24 mouse cellular contexts compared by ENCODE assay signal in genomic region chr11:100820047-100820446, GRCm38 (mm10). TPM values are rescaled to one million over a fixed set of nuclear protein-coding genes. Genes with fewer than 3 reads are reported as not detected.
DNase-seq lines count a peak whose midpoint lies in the region; ATAC-seq and TF ChIP-seq lines count a peak whose summit lies in the region.
"Had no signal": no experiment of that assay in that cellular context is flagged by ENCODE, and none has a peak within 500 bp of the region (broad histone marks: within the 10 kb centered on the region; RNA-seq: fewer than 3 reads in every experiment).

No protein-coding gene starts in this region.

- no peak for ATAC-seq in forebrain, postnatal 0 days
- no peak for ATAC-seq in forebrain, embryonic 16.5 days
- ATAC-seq in G1E (ENCODE audit: extremely low read depth, insufficient number of reproducible peaks, low FRiP score, poor library complexity, severe bottlenecking), result no peak
- ATAC-seq in embryonic facial prominence, embryonic 11.5 days (replicated peaks; ENCODE audit: insufficient number of reproducible peaks, low FRiP score, low TSS enrichment, low read depth), result no peak
- no peak for ATAC-seq in limb, embryonic 11.5 days (ENCODE audit: insufficient number of reproducible peaks, low FRiP score, low TSS enrichment, low read depth)
- ATAC-seq in midbrain, embryonic 14.5 days (ENCODE audit: low FRiP score, low TSS enrichment), result no peak
- ATAC-seq: hindbrain, embryonic 16.5 days; midbrain, embryonic 15.5 days had no signal

- H3K27me3 ChIP-seq in forebrain, postnatal 0 days (ENCODE audit: insufficient read depth, low read length), result no peaks in the 10 kb centered on the region; the same call in 1 of the 2 replicates
- H3K27me3 ChIP-seq in forebrain, embryonic 16.5 days (replicated peaks; ENCODE audit: control insufficient read depth, insufficient read depth, low read length), result peaks cover 10% of the 10 kb centered on the region; the same call in 1 of the 2 replicates
- no peaks in the 10 kb centered on the region for H3K27me3 ChIP-seq in G1E (ENCODE audit: insufficient read depth, low read length)
- H3K27me3 ChIP-seq in embryonic facial prominence, embryonic 11.5 days (ENCODE audit: control insufficient read depth, insufficient read depth, low read length), result no peaks in the 10 kb centered on the region
- no peaks in the 10 kb centered on the region for H3K27me3 ChIP-seq in limb, embryonic 11.5 days (ENCODE audit: control insufficient read depth, insufficient read depth, low read length)
- H3K27me3 ChIP-seq in midbrain, embryonic 14.5 days (ENCODE audit: control insufficient read depth, insufficient read depth, low read length), result no peaks in the 10 kb centered on the region
- H3K27me3 ChIP-seq: heart, embryonic 15.5 days; megakaryocyte, embryonic 14.5 days; midbrain, embryonic 15.5 days had no signal

- DNase-seq in forebrain, postnatal 0 days, result peak; percentile 32
- no peak for DNase-seq in G1E (ENCODE audit: low spot score)
- DNase-seq in embryonic facial prominence, embryonic 11.5 days (ENCODE audit: low spot score), result peak; percentile 85
- peak; percentile 61 for DNase-seq in limb, embryonic 11.5 days (ENCODE audit: low spot score)
- no peak for DNase-seq in adrenal gland, postnatal 14 days
- no peak for DNase-seq in spleen, postnatal 14 days (ENCODE audit: low spot score in 2 of 2)
- no peak for DNase-seq in midbrain, embryonic 14.5 days
- DNase-seq: cerebellum, postnatal 14 days; heart, adult 11 months; kidney, adult 11 months; right cerebral cortex, postnatal 25 days had no signal

- H3K27ac ChIP-seq in forebrain, postnatal 0 days (ENCODE audit: low read depth, low read length), result no peak overlapping the region
- no peak overlapping the region for H3K27ac ChIP-seq in forebrain, embryonic 16.5 days (ENCODE audit: low read length)
- H3K27ac ChIP-seq in embryonic facial prominence, embryonic 11.5 days (replicated peaks; ENCODE audit: low read depth, low read length), result no peak overlapping the region
- no peak overlapping the region for H3K27ac ChIP-seq in limb, embryonic 11.5 days (replicated peaks; ENCODE audit: low read depth, low read length)
- H3K27ac ChIP-seq in midbrain, embryonic 14.5 days (replicated peaks; ENCODE audit: low read depth, low read length), result no peak overlapping the region
- H3K27ac ChIP-seq: heart, embryonic 15.5 days; midbrain, embryonic 15.5 days had no signal

- WGBS in forebrain, postnatal 0 days, result 44% methylated on average over 8 of the region's 8 CpGs
- WGBS in forebrain, embryonic 16.5 days, result 57% methylated on average over 8 of the region's 8 CpGs
- WGBS in embryonic facial prominence, embryonic 11.5 days, result 52% methylated on average over 8 of the region's 8 CpGs
- WGBS in limb, embryonic 11.5 days, result 28% methylated on average over 8 of the region's 8 CpGs
- 82% methylated on average over 8 of the region's 8 CpGs for WGBS in midbrain, embryonic 14.5 days

- H3K4me2 ChIP-seq in forebrain, postnatal 0 days (ENCODE audit: low read depth), result no peak overlapping the region
- H3K4me2 ChIP-seq in forebrain, embryonic 16.5 days (ENCODE audit: low read length), result no peak overlapping the region
- H3K4me2 ChIP-seq in embryonic facial prominence, embryonic 11.5 days (ENCODE audit: low read depth, low read length), result no peak overlapping the region
- no peak overlapping the region for H3K4me2 ChIP-seq in limb, embryonic 11.5 days (ENCODE audit: low read depth, severe bottlenecking)
- no peak overlapping the region for H3K4me2 ChIP-seq in midbrain, embryonic 14.5 days (ENCODE audit: low read length)
- H3K4me2 ChIP-seq: heart, embryonic 15.5 days; midbrain, embryonic 15.5 days had no signal

- TF ChIP-seq CTCF in forebrain, postnatal 0 days (IDR thresholded peaks at IDR 0.05; ENCODE audit: low read depth), result no peak
- no peak for TF ChIP-seq CTCF in G1E (IDR thresholded peaks at IDR 0.05; ENCODE audit: low read depth, low read length)

- H3K9ac ChIP-seq in forebrain, postnatal 0 days, result no peak overlapping the region
- H3K9ac ChIP-seq in forebrain, embryonic 16.5 days (replicated peaks; ENCODE audit: low read depth, low read length), result no peak overlapping the region
- H3K9ac ChIP-seq in embryonic facial prominence, embryonic 11.5 days (replicated peaks; ENCODE audit: low read length), result no peak overlapping the region
- no peak overlapping the region for H3K9ac ChIP-seq in limb, embryonic 11.5 days (ENCODE audit: low read length)
- H3K9ac ChIP-seq in midbrain, embryonic 14.5 days (replicated peaks; ENCODE audit: low read length), result no peak overlapping the region
- H3K9ac ChIP-seq: heart, embryonic 15.5 days; midbrain, embryonic 15.5 days had no signal

- H3K9me3 ChIP-seq in forebrain, postnatal 0 days (ENCODE audit: low read length), result no peaks in the 10 kb centered on the region
- H3K9me3 ChIP-seq in forebrain, embryonic 16.5 days (ENCODE audit: control insufficient read depth, low read length), result no peaks in the 10 kb centered on the region
- H3K9me3 ChIP-seq in G1E (replicated peaks), result no peaks in the 10 kb centered on the region
- no peaks in the 10 kb centered on the region for H3K9me3 ChIP-seq in embryonic facial prominence, embryonic 11.5 days (replicated peaks; ENCODE audit: control insufficient read depth, low read length)
- no peaks in the 10 kb centered on the region for H3K9me3 ChIP-seq in limb, embryonic 11.5 days (ENCODE audit: control insufficient read depth, low read length)
- no peaks in the 10 kb centered on the region for H3K9me3 ChIP-seq in midbrain, embryonic 14.5 days (ENCODE audit: control insufficient read depth, low read length)
- H3K9me3 ChIP-seq: heart, embryonic 15.5 days; megakaryocyte, embryonic 14.5 days; midbrain, embryonic 15.5 days had no signal

- no peaks in the 10 kb centered on the region for H3K4me1 ChIP-seq in forebrain, postnatal 0 days (ENCODE audit: insufficient read depth)
- peaks cover 2% of the 10 kb centered on the region; the same call in 1 of the 2 replicates for H3K4me1 ChIP-seq in forebrain, embryonic 16.5 days (replicated peaks; ENCODE audit: control insufficient read depth, insufficient read depth, low read length)
- H3K4me1 ChIP-seq in G1E (ENCODE audit: insufficient read depth, low read depth, low read length), result peaks cover 89% of the 10 kb centered on the region
- H3K4me1 ChIP-seq in embryonic facial prominence, embryonic 11.5 days (ENCODE audit: control insufficient read depth, insufficient read depth, low read length), result no peaks in the 10 kb centered on the region; the same call in 1 of the 2 replicates
- H3K4me1 ChIP-seq in limb, embryonic 11.5 days (ENCODE audit: control insufficient read depth, insufficient read depth, low read length), result peaks cover 15% of the 10 kb centered on the region
- no peaks in the 10 kb centered on the region for H3K4me1 ChIP-seq in midbrain, embryonic 14.5 days (ENCODE audit: control insufficient read depth, insufficient read depth, low read length)
- H3K4me1 ChIP-seq: midbrain, embryonic 15.5 days had no signal

- H3K4me3 ChIP-seq in forebrain, postnatal 0 days (ENCODE audit: low read depth, low read length), result no peak overlapping the region
- H3K4me3 ChIP-seq in forebrain, embryonic 16.5 days (replicated peaks; ENCODE audit: low read length), result no peak overlapping the region
- H3K4me3 ChIP-seq in G1E (ENCODE audit: low read depth, low read length), result peak overlapping the region; percentile 27; the same call in 1 of the 2 replicates
- no peak overlapping the region for H3K4me3 ChIP-seq in embryonic facial prominence, embryonic 11.5 days (ENCODE audit: low read depth, low read length)
- H3K4me3 ChIP-seq in limb, embryonic 11.5 days (ENCODE audit: low read depth, low read length), result no peak overlapping the region
- H3K4me3 ChIP-seq in midbrain, embryonic 14.5 days (replicated peaks; ENCODE audit: low read depth, low read length), result no peak overlapping the region
- H3K4me3 ChIP-seq: heart, embryonic 15.5 days; midbrain, embryonic 15.5 days; myocyte had no signal

- no peaks in the 10 kb centered on the region for H3K36me3 ChIP-seq in forebrain, postnatal 0 days (ENCODE audit: insufficient read depth)
- no peaks in the 10 kb centered on the region for H3K36me3 ChIP-seq in forebrain, embryonic 16.5 days (ENCODE audit: control insufficient read depth, insufficient read depth)
- H3K36me3 ChIP-seq in G1E (replicated peaks), result peaks cover 72% of the 10 kb centered on the region
- no peaks in the 10 kb centered on the region for H3K36me3 ChIP-seq in embryonic facial prominence, embryonic 11.5 days (replicated peaks; ENCODE audit: control insufficient read depth, insufficient read depth, low read depth, low read length)
- no peaks in the 10 kb centered on the region for H3K36me3 ChIP-seq in limb, embryonic 11.5 days (ENCODE audit: control insufficient read depth, insufficient read depth, low read length)
- no peaks in the 10 kb centered on the region for H3K36me3 ChIP-seq in midbrain, embryonic 14.5 days (ENCODE audit: control insufficient read depth, insufficient read depth, low read length)
- H3K36me3 ChIP-seq: heart, embryonic 15.5 days; midbrain, embryonic 15.5 days had no signal

RNA-seq across cellular contexts. Expression of gene Stat5b, which starts 30.5 kb away (rescaled TPM):
- total RNA-seq in forebrain, postnatal 0 days (2014; rRNA removed), result 17.8 and 22.6 TPM in 2 replicates
- 4.9 and 8.8 TPM in 2 replicates for polyA plus RNA-seq in forebrain, postnatal 0 days (2015; fragmentation: Nextera tagmentation; extraction: Ambion mirVana)
- polyA plus RNA-seq in forebrain, embryonic 16.5 days (2015; fragmentation: Nextera tagmentation; extraction: Ambion mirVana), result 9.8 and 11.9 TPM in 2 replicates
- total RNA-seq in G1E (2014; fragmentation: Nextera tagmentation) (91.4 and 93.0 TPM in 2 replicates), G1E (2017) (52.2 and 55.9 TPM in 2 replicates)
- polyA plus RNA-seq in G1E (2012), result 65.8 and 73.5 TPM in 2 replicates
- polyA plus RNA-seq in embryonic facial prominence, embryonic 11.5 days (2014; fragmentation: Nextera tagmentation; extraction: Ambion mirVana), result 17.9 and 18.1 TPM in 2 replicates
- 16.9 and 19.7 TPM in 2 replicates for polyA plus RNA-seq in limb, embryonic 11.5 days (2014; fragmentation: Nextera tagmentation; extraction: Ambion mirVana)
- total RNA-seq in adrenal gland, postnatal 14 days (2021), result 72.8 and 74.6 TPM in 2 replicates
- polyA plus RNA-seq in midbrain, embryonic 14.5 days (2014; fragmentation: Nextera tagmentation; extraction: Ambion mirVana), result 17.2 and 18.6 TPM in 2 replicates

RNA-seq across cellular contexts. Expression of gene Stat5a, which starts 39.1 kb away (rescaled TPM):
- total RNA-seq in forebrain, postnatal 0 days (2014; rRNA removed), result 2.0 and 2.6 TPM in 2 replicates
- 1.1 and 1.6 TPM in 2 replicates for polyA plus RNA-seq in forebrain, postnatal 0 days (2015; fragmentation: Nextera tagmentation; extraction: Ambion mirVana)
- polyA plus RNA-seq in forebrain, embryonic 16.5 days (2015; fragmentation: Nextera tagmentation; extraction: Ambion mirVana), result 1.0 and 1.2 TPM in 2 replicates
- total RNA-seq in G1E (2014; fragmentation: Nextera tagmentation) (161 and 162 TPM in 2 replicates), G1E (2017) (106 and 112 TPM in 2 replicates)
- 157 and 161 TPM in 2 replicates for polyA plus RNA-seq in G1E (2012)
- 1.6 and 1.9 TPM in 2 replicates for polyA plus RNA-seq in embryonic facial prominence, embryonic 11.5 days (2014; fragmentation: Nextera tagmentation; extraction: Ambion mirVana)
- 1.9 and 2.0 TPM in 2 replicates for polyA plus RNA-seq in limb, embryonic 11.5 days (2014; fragmentation: Nextera tagmentation; extraction: Ambion mirVana)
- 37.8 and 44.2 TPM in 2 replicates for total RNA-seq in adrenal gland, postnatal 14 days (2021)
- polyA plus RNA-seq in midbrain, embryonic 14.5 days (2014; fragmentation: Nextera tagmentation; extraction: Ambion mirVana), result 1.7 and 1.9 TPM in 2 replicates

RNA-seq across cellular contexts. Expression of gene Ghdc, which starts 49.3 kb away (rescaled TPM):
- total RNA-seq in forebrain, postnatal 0 days (2014; rRNA removed), result 6.1 and 7.3 TPM in 2 replicates
- polyA plus RNA-seq in forebrain, postnatal 0 days (2015; fragmentation: Nextera tagmentation; extraction: Ambion mirVana), result 1.8 and 4.4 TPM in 2 replicates
- polyA plus RNA-seq in forebrain, embryonic 16.5 days (2015; fragmentation: Nextera tagmentation; extraction: Ambion mirVana), result 2.5 and 5.0 TPM in 2 replicates
- 6.0 and 6.3 TPM in 2 replicates for total RNA-seq in G1E (2014; fragmentation: Nextera tagmentation)
- total RNA-seq in G1E (2017), result 3.6 and 4.4 TPM in 2 replicates
- 3.8 and 3.9 TPM in 2 replicates for polyA plus RNA-seq in G1E (2012)
- 1.4 and 1.5 TPM in 2 replicates for polyA plus RNA-seq in embryonic facial prominence, embryonic 11.5 days (2014; fragmentation: Nextera tagmentation; extraction: Ambion mirVana)
- polyA plus RNA-seq in limb, embryonic 11.5 days (2014; fragmentation: Nextera tagmentation; extraction: Ambion mirVana), result 2.6 and 2.8 TPM in 2 replicates
- total RNA-seq in adrenal gland, postnatal 14 days (2021), result 19.7 and 19.9 TPM in 2 replicates
- polyA plus RNA-seq in midbrain, embryonic 14.5 days (2014; fragmentation: Nextera tagmentation; extraction: Ambion mirVana), result 3.0 TPM in 2 replicates

RNA-seq across cellular contexts. Expression of gene Hcrt, which starts 57.3 kb away (rescaled TPM):
- 1.8 and 7.1 TPM in 2 replicates for total RNA-seq in forebrain, postnatal 0 days (2014; rRNA removed)
- 2.6 and 8.0 TPM in 2 replicates for polyA plus RNA-seq in forebrain, postnatal 0 days (2015; fragmentation: Nextera tagmentation; extraction: Ambion mirVana)
- polyA plus RNA-seq in forebrain, embryonic 16.5 days (2015; fragmentation: Nextera tagmentation; extraction: Ambion mirVana), result 0.92 TPM in 1 of 2 replicates, not detected in the other
- total RNA-seq in G1E (2014; fragmentation: Nextera tagmentation), result not detected in 2 replicates
- not detected in 2 replicates for total RNA-seq in G1E (2017)
- polyA plus RNA-seq in G1E (2012), result not detected in 2 replicates
- not detected in 2 replicates for polyA plus RNA-seq in embryonic facial prominence, embryonic 11.5 days (2014; fragmentation: Nextera tagmentation; extraction: Ambion mirVana)
- polyA plus RNA-seq in limb, embryonic 11.5 days (2014; fragmentation: Nextera tagmentation; extraction: Ambion mirVana), result not detected in 2 replicates
- not detected in 2 replicates for total RNA-seq in adrenal gland, postnatal 14 days (2021)
- polyA plus RNA-seq in midbrain, embryonic 14.5 days (2014; fragmentation: Nextera tagmentation; extraction: Ambion mirVana), result 0.55 TPM in 1 of 2 replicates, not detected in the other
- total RNA-seq: adrenal gland, postnatal 4 days; gastrocnemius, adult 8-10 months; hematopoietic stem cell, adult 5-6 weeks had no signal
- polyA plus RNA-seq: heart, embryonic 15.5 days; kidney, embryonic 16.5 days; large intestine, adult 2 months; liver, embryonic 16.5 days; myocyte; stomach, embryonic 16.5 days had no signal

Comparison
In these comparisons a context has a peak if more than half of its experiments do, and no peak if none do; other contexts are left out.
1. DNase-seq: peak in forebrain, postnatal 0 days (single experiment), embryonic facial prominence, embryonic 11.5 days (single experiment) and limb, embryonic 11.5 days (single experiment); none in G1E (single experiment), adrenal gland, postnatal 14 days (single experiment), spleen, postnatal 14 days (0 of 2) and midbrain, embryonic 14.5 days (single experiment).
2. RNA of gene Stat5a, which starts 39.1 kb away (polyA plus RNA-seq): 157 to 161 TPM in G1E; 1.7 to 1.9 TPM in midbrain, embryonic 14.5 days, 1.9 to 2.0 TPM in limb, embryonic 11.5 days, 1.6 to 1.9 TPM in embryonic facial prominence, embryonic 11.5 days, 1.1 to 1.6 TPM in forebrain, postnatal 0 days and 1.0 to 1.2 TPM in forebrain, embryonic 16.5 days; every median in the first group is over 10 times any median in the second.